Mouse (Mus musculus) kidney, embryonic 15.5 days (tissue): ENCODE data around the gene Dguok. TPM values are rescaled to one million over a fixed set of nuclear protein-coding genes. Genes with fewer than 3 reads are reported as not detected.

Experiments used
- ATAC-seq: fragments of 200-750 bp; cut with Nextera tagmentation; replicated peaks from 2 replicates; pipeline ENCODE4 v1.8.0; 2017; ENCODE audit warnings: moderate TSS enrichment; ENCODE audit not compliant: low FRiP score
- H3K27ac ChIP-seq: fragments of 300-500 bp; sonication (generic); 2 replicates; pipeline ENCODE4 v1.5.1; 2015; ENCODE audit warnings: mild to moderate bottlenecking, inconsistent platforms
- H3K27me3 ChIP-seq: fragments of 300-500 bp; sonication (generic); 2 replicates; pipeline ENCODE4 v1.6.1; 2015; ENCODE audit warnings: inconsistent platforms
- H3K36me3 ChIP-seq: fragments of 300-500 bp; sonication (generic); 2 replicates; pipeline ENCODE4 v1.6.1; 2015; ENCODE audit warnings: inconsistent platforms
- H3K4me1 ChIP-seq: fragments of 300-500 bp; sonication (generic); 2 replicates; pipeline ENCODE4 v1.6.1; 2015; ENCODE audit warnings: inconsistent platforms
- H3K4me2 ChIP-seq: fragments of 300-500 bp; sonication (generic); 2 replicates; pipeline ENCODE4 v1.6.1; 2015; ENCODE audit warnings: moderate library complexity, mild to moderate bottlenecking, inconsistent platforms
- H3K4me3 ChIP-seq: fragments of 300-500 bp; sonication (generic); replicated peaks from 2 replicates; pipeline ENCODE4 v1.5.1; 2015; ENCODE audit warnings: mild to moderate bottlenecking, inconsistent platforms
- H3K9ac ChIP-seq: fragments of 300-500 bp; sonication (generic); 2 replicates; pipeline ENCODE4 v1.6.1; 2015; ENCODE audit warnings: mild to moderate bottlenecking, inconsistent platforms
- H3K9me3 ChIP-seq: fragments of 300-500 bp; sonication (generic); replicated peaks from 2 replicates; pipeline ENCODE4 v1.6.1; 2016; ENCODE audit warnings: inconsistent platforms
- WGBS: fragments of 180-500 bp; shearing (Covaris S2); methylation state at CpG from one replicate; pipeline ENCODE4 v1.1.7; 2015; ENCODE audit warnings: mixed read lengths; 5-methylcytosine and 5-hydroxymethylcytosine counted together
- polyA plus RNA-seq: library from polyadenylated mRNA; unstranded; fragments of >200 nt; fragmentation: Nextera tagmentation; extraction: Ambion mirVana; gene quantifications from 2 replicates; pipeline ENCODE4 v1.2.1, GENCODE M21; 2015

Dguok gene
- polyA plus RNA-seq, 1 experiment from 2014 or later: 83.8 TPM

- ATAC-seq: no peak
- Histone ChIP-seq H3K9me3 (no peaks in the 10 kb centered on the region), H3K4me2 (no peak overlapping the region), H3K4me1 (no peaks in the 10 kb centered on the region), H3K27ac (no peak overlapping the region), H3K4me3 (no peak overlapping the region), H3K9ac (no peak overlapping the region), H3K27me3 (no peaks in the 10 kb centered on the region), H3K36me3 (no peaks in the 10 kb centered on the region)
- 79% methylated on average over 3 of the region's 3 CpGs for WGBS
These were observed 8.4 kb upstream of the Dguok start for GRCm38 (mm10) chr6:83515172-83515571.

DNA sequence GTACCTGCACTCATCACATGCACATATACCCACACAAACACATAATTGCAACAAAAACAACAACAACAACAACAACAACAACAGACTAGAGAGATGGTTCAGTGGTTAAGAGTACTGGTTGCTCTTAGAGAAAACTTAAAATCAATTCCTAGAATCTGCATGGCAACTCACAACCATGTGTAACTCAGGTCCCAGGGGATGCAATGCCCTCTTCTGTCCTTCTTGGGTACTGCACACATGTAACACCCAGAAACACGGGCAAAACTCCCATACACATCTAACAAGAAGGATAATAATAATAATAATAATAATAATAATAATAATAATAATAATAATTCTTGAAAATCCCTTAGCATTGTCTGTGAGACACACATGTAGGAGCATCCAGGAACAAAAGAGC, 5.7 kb upstream of the Dguok start:
- no peaks in the 10 kb centered on the region for H3K36me3 ChIP-seq
- H3K9me3 ChIP-seq: no peaks in the 10 kb centered on the region
- no peak for ATAC-seq
- no peaks in the 10 kb centered on the region for H3K27me3 ChIP-seq
- no peak overlapping the region for H3K27ac ChIP-seq
- H3K4me3 ChIP-seq: no peak overlapping the region
- H3K4me2 ChIP-seq: no peak overlapping the region
- 24% methylated on average over 1 of the region's 1 CpGs for WGBS
- H3K9ac ChIP-seq: no peak overlapping the region
- 0 out of 2 replicates have a peak, but pooled peaks cover under 1% of the 10 kb centered on the region for H3K4me1 ChIP-seq

GRCm38 (mm10) chr6:83510210-83510609, 3.4 kb upstream of the Dguok start:
- Histone ChIP-seq H3K4me3 (no peak overlapping the region), H3K9ac (no peak overlapping the region), H3K9me3 (no peaks in the 10 kb centered on the region), H3K36me3 (no peaks in the 10 kb centered on the region), H3K4me2 (no peak overlapping the region), H3K27me3 (no peaks in the 10 kb centered on the region), H3K4me1 (peaks cover 15% of the 10 kb centered on the region), H3K27ac (no peak overlapping the region)
- 61% methylated on average over 2 of the region's 2 CpGs for WGBS
- ATAC-seq: no peak

- Histone ChIP-seq H3K36me3 (no peaks in the 10 kb centered on the region), H3K4me1 (peaks cover 17% of the 10 kb centered on the region), H3K27ac (no peak overlapping the region), H3K27me3 (no peaks in the 10 kb centered on the region), H3K9me3 (no peaks in the 10 kb centered on the region), H3K4me3 (no peak overlapping the region), H3K4me2 (no peak overlapping the region), H3K9ac (no peak overlapping the region)
- WGBS: 41% methylated on average over 8 of the region's 8 CpGs
- no peak for ATAC-seq
These were observed 2.7 kb upstream of the Dguok start for GRCm38 (mm10) chr6:83509442-83509841.

DNA sequence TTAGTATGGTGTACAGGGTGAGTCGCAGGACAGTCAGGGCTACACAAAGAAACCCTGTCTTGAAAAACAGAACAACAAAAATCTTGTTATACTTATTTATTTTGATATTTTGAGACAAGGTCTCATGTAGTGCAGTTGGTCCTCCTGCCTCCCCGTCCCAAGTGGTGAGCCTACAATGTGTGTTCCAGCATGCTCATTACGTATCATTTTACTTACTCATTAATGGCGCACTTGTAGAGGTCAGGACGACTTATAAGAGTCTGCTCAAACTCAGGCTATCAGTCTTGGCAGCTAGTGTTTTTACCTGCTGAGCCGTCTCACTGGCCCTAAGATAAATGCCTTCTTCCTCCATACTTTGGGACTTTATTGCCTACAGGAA, 388 bp upstream of the Dguok start:
- no peaks in the 10 kb centered on the region for H3K36me3 ChIP-seq
- 25% methylated on average over 6 of the region's 6 CpGs for WGBS
- H3K4me3 ChIP-seq: peak overlapping the region; percentile 71
- peaks cover 23% of the 10 kb centered on the region for H3K4me1 ChIP-seq
- H3K9me3 ChIP-seq: no peaks in the 10 kb centered on the region
- H3K27me3 ChIP-seq: no peaks in the 10 kb centered on the region
- peak overlapping the region; percentile 98 for H3K27ac ChIP-seq
- H3K4me2 ChIP-seq: peak overlapping the region; percentile 72
- peak; percentile 2; the same call in 1 of the 2 replicates for ATAC-seq
- peak overlapping the region; percentile 34; the same call in 1 of the 2 replicates for H3K9ac ChIP-seq

DNA sequence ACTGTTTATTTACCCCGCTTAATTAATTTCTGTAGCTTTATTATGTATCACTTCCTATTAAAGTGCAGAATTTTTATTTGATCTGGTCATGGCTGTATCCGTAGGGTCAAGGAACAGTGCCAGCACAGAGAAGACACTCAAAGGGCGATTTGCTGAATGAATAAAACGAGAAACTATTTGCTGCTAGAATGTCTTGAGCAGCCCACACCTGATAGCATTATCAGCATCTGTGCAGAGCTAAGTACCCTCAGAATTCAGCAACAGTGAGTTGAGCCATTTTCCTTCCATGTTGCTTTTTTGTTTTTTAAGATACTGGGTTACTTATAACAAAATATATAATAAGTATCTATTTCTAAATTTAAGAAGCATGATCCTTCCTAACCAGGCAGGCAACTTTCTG, 1.2 kb downstream of the Dguok start:
- no peaks in the 10 kb centered on the region for H3K27me3 ChIP-seq
- H3K27ac ChIP-seq: no peak overlapping the region
- H3K4me2 ChIP-seq: peak overlapping the region; percentile 72
- 0 out of 2 replicates have a peak overlapping the region, but pooled peaks have one; percentile 68 for H3K9ac ChIP-seq
- H3K4me3 ChIP-seq: peak overlapping the region; percentile 71; the same call in 1 of the 2 replicates
- ATAC-seq: no peak
- peaks cover 31% of the 10 kb centered on the region for H3K4me1 ChIP-seq
- H3K36me3 ChIP-seq: 0 out of 2 replicates have a peak, but pooled peaks cover 1% of the 10 kb centered on the region
- no peaks in the 10 kb centered on the region for H3K9me3 ChIP-seq
- 90% methylated on average over 4 of the region's 4 CpGs for WGBS

DNA sequence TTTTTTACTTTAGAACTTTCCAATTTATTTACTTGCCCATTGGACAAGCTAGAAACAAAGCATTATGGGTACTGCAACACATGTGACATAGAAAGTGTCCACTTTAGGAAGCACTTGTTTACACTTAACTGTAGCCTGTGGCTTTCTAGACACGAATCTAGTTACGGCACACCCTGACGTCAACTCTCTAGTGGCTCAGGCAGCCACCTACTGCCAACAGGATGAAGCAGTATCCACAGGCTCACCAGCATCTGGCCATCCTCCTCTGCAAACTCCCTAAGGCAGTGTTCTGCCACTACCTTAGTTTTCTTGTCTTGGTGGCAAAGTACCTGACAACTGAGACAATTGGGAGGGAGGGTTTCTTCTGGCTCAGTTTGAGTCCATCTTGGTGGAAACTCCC, 3.4 kb downstream of the Dguok start:
- WGBS: 81% methylated on average over 3 of the region's 3 CpGs
- Histone ChIP-seq H3K27ac (no peak overlapping the region), H3K9ac (no peak overlapping the region), H3K4me1 (peaks cover 31% of the 10 kb centered on the region), H3K36me3 (peaks cover 8% of the 10 kb centered on the region; the same call in 1 of the 2 replicates), H3K9me3 (no peaks in the 10 kb centered on the region), H3K4me2 (no peak overlapping the region), H3K4me3 (no peak overlapping the region), H3K27me3 (no peaks in the 10 kb centered on the region)
- no peak for ATAC-seq

DNA sequence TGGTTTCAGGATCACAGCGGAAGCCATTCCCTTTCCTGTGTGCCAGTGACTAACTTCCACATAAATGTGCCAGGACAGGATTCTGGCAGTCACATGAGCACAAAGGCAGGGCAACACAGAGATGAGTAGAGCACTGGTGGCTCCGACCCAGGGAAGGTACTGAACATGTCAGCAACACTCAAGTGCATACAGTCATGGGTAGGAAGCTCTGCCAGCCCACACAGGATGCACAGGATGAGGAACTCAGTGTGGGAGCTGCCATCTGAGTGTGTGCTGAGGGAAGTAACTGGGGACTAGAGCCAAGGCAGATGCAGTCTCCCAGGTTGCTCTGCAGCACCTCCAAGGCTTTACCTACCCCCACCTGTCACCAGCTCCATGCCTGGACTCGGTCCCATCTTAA, 4.1 kb downstream of the Dguok start:
- H3K4me2 ChIP-seq: no peak overlapping the region
- no peak for ATAC-seq
- WGBS: 83% methylated on average over 3 of the region's 3 CpGs

DNA sequence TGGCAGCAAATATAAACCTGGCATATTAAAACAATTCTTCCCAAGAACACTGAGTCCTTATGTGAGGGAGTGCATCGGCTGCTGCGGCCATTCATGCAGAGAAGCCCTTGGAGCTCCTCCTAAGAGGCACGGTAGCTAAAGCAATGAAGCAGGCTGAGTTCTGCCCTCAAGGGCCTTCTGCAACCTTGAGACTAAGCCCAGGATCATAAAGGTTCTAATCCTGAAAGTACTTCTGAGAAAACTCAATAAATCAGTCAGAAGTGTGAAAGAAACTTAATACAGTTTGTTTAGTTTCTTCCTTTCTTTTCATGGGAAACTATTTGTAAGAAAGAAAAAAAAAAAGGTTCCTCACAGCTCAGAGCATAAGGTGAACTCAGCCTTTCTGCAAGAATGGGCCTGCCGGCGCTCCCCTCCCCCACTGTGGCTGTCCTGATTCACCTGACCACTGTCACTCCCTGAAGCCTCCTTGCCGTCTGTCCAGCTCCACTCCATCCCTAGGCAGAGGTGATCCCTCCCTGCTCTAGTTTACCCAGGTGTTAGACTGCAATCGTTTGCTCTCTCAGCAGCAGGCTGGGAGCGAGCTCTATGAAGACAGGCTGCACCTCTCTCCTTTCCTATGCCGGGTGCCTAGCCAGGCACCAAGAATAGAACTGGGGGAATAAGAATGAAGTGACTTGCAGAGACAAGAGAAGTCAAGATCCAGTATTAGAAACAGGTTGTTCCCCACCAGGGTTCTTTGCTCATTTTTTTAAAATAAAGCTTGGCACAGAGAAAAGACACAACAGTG, 5.1 kb downstream of the Dguok start:
- Histone ChIP-seq H3K4me1 (peaks cover 27% of the 10 kb centered on the region), H3K4me3 (no peak overlapping the region), H3K36me3 (peaks cover 15% of the 10 kb centered on the region; the same call in 1 of the 2 replicates), H3K4me2 (no peak overlapping the region), H3K27me3 (no peaks in the 10 kb centered on the region), H3K27ac (no peak overlapping the region), H3K9ac (no peak overlapping the region), H3K9me3 (no peaks in the 10 kb centered on the region)
- no peak for ATAC-seq
- WGBS: 44% methylated on average over 9 of the region's 9 CpGs

More for the DNA sequence above, 4.1 kb downstream of the Dguok start:
- H3K4me3 ChIP-seq: no peak overlapping the region
- H3K27me3 ChIP-seq: no peaks in the 10 kb centered on the region
- H3K27ac ChIP-seq: no peak overlapping the region
- H3K36me3 ChIP-seq: peaks cover 10% of the 10 kb centered on the region; the same call in 1 of the 2 replicates
- H3K4me1 ChIP-seq: peaks cover 31% of the 10 kb centered on the region
- no peak overlapping the region for H3K9ac ChIP-seq
- no peaks in the 10 kb centered on the region for H3K9me3 ChIP-seq

DNA sequence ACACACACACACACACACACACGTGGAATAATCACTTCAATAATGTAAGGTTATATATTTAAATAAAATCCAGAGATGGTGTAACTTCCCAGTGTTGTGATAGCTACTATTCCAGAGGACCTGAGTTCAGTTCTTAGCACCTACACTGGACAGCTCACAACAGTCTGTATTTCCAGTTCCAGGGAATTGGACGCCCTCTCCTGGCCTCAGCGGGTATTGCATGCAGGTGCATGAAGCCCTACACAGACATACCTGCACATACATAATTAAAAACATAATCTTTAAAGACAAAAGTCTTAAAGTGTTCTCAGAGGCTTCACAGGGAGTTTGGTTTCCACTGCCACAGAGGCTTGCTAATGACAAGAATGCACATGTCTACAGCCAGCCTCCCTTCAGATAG, 6.3 kb downstream of the Dguok start:
- Histone ChIP-seq H3K27me3 (no peaks in the 10 kb centered on the region), H3K36me3 (peaks cover 17% of the 10 kb centered on the region; the same call in 1 of the 2 replicates), H3K9me3 (no peaks in the 10 kb centered on the region), H3K9ac (no peak overlapping the region), H3K4me1 (peaks cover 19% of the 10 kb centered on the region), H3K4me2 (no peak overlapping the region), H3K4me3 (no peak overlapping the region), H3K27ac (no peak overlapping the region)
- 70% methylated on average over 3 of the region's 3 CpGs for WGBS
- no peak for ATAC-seq

DNA sequence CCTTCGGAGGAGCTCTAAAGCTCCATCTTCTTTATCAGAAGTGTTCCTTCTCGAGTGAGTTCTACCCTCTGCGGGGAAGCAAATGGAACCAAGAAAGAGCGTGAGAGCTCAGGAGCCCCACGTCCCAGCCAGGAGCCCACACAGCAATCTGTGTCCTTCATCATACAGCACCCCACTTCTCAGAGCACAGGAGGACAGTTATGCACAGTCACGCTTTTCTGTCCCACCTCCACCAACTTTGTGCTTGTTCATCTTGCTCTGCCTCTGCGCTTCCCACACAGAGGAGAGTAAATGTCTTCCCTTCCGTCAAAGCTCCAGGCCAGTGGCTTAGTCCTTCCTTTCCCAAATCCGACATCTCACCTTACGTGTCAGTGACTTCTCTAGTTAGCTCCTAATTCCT, 7.7 kb downstream of the Dguok start:
- WGBS: 94% methylated on average over 10 of the region's 10 CpGs

DNA sequence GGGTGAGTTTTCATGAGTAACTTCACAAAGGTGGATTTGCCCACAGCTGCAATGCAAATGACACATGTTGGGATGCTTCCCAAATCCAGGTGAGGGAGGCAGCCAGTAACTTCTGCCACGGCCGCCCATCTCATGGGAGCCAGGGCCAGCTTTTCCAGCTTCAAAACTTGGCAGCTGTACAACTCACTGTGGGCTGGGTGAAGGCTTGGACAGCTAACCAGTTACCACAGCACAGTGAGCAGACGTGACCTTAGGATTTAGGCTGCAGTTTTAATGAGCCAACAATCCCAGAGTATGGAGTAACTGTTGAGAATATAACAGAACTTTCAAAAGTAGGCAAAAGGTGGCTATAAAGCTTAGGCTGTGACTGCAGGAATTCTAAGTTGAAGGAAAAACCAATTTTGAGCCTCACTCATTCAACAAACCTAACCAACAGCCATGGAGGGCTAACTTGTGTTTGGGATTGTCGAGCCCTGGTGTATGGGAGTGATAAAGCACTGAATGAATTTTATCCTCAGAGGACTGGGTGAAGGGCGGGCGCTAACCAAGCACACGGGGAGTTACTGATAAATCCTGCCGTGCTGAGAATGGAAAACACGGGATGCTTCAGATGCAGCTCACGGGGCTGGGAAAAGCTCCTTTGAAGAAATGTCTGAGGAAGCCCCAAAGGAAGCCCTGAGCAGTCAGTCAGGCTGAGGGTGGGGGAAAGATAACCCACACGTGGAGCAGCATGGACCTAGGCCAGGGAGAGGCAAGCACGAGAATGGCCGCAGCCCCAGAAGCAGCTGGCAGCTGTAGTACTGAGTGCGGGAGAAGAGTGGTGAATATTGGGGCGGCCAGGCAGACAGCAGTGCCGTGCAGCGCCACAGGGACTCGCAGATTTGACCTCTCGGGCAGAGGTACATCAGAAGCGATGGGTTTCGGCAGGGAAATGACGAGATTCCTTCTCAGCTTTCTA, 9.7 kb downstream of the Dguok start:
- Histone ChIP-seq H3K27ac (no peak overlapping the region), H3K27me3 (no peaks in the 10 kb centered on the region)

More for the DNA sequence above, 7.7 kb downstream of the Dguok start:
- H3K36me3 ChIP-seq: peaks cover 25% of the 10 kb centered on the region; the same call in 1 of the 2 replicates
- no peaks in the 10 kb centered on the region for H3K27me3 ChIP-seq
- no peak overlapping the region for H3K9ac ChIP-seq
- H3K9me3 ChIP-seq: no peaks in the 10 kb centered on the region
- H3K4me3 ChIP-seq: no peak overlapping the region
- peaks cover 15% of the 10 kb centered on the region for H3K4me1 ChIP-seq
- ATAC-seq: no peak
- H3K4me2 ChIP-seq: no peak overlapping the region
- H3K27ac ChIP-seq: no peak overlapping the region

More for the DNA sequence above, 9.7 kb downstream of the Dguok start:
- peaks cover 7% of the 10 kb centered on the region for H3K4me1 ChIP-seq
- no peak overlapping the region for H3K9ac ChIP-seq
- WGBS: 85% methylated on average over 22 of the region's 22 CpGs
- H3K4me3 ChIP-seq: no peak overlapping the region
- peaks cover 37% of the 10 kb centered on the region for H3K36me3 ChIP-seq
- no peaks in the 10 kb centered on the region for H3K9me3 ChIP-seq
- no peak for ATAC-seq
- H3K4me2 ChIP-seq: no peak overlapping the region
